Mouse (Mus musculus) lung, postnatal 25 days (tissue): ENCODE data around the gene Sema5a.

Source experiments
- DNase-seq: peaks from one replicate; pipeline ENCODE4 v3.0.0; 2022; ENCODE audit warnings: low spot score

Gene Sema5a

GRCm38 (mm10) chr15:32545455-32545854 lies 300.8 kb downstream of the Sema5a start:
- DNase-seq: no peak

GRCm38 (mm10) chr15:32546746-32547145 lies 302.1 kb downstream of the Sema5a start:
- DNase-seq: no peak

- no peak for DNase-seq
These were observed 314.3 kb downstream of the Sema5a start for GRCm38 (mm10) chr15:32558925-32559324.

- no peak for DNase-seq
These were observed 318.0 kb downstream of the Sema5a start for GRCm38 (mm10) chr15:32562600-32562999.

- peak; percentile 12 for DNase-seq
These were observed 323.7 kb downstream of the Sema5a start for GRCm38 (mm10) chr15:32568181-32568857.

- DNase-seq: no peak
These were observed 324.3 kb downstream of the Sema5a start for GRCm38 (mm10) chr15:32568858-32569387.

- DNase-seq: no peak
These were observed 329.7 kb downstream of the Sema5a start for GRCm38 (mm10) chr15:32574327-32574726.

- DNase-seq: no peak
These were observed 330.6 kb downstream of the Sema5a start for GRCm38 (mm10) chr15:32575212-32575611.

GRCm38 (mm10) chr15:32579351-32579750 lies 334.7 kb downstream of the Sema5a start:
- DNase-seq: no peak

GRCm38 (mm10) chr15:32590641-32591040 lies 346.0 kb downstream of the Sema5a start:
- no peak for DNase-seq

GRCm38 (mm10) chr15:32593746-32594145 lies 349.1 kb downstream of the Sema5a start:
- no peak for DNase-seq

GRCm38 (mm10) chr15:32596574-32596973 lies 352.0 kb downstream of the Sema5a start:
- no peak for DNase-seq

- DNase-seq: no peak
These were observed 352.6 kb downstream of the Sema5a start for GRCm38 (mm10) chr15:32597189-32597588.

GRCm38 (mm10) chr15:32607236-32607635 lies 362.6 kb downstream of the Sema5a start:
- no peak for DNase-seq

- DNase-seq: peak; percentile 5
These were observed 366.2 kb downstream of the Sema5a start for GRCm38 (mm10) chr15:32610776-32611175.

- DNase-seq: no peak
These were observed 366.6 kb downstream of the Sema5a start for GRCm38 (mm10) chr15:32611201-32611600.

GRCm38 (mm10) chr15:32613718-32614117 lies 369.1 kb downstream of the Sema5a start:
- DNase-seq: no peak

GRCm38 (mm10) chr15:32615773-32616172 lies 371.2 kb downstream of the Sema5a start:
- DNase-seq: no peak

GRCm38 (mm10) chr15:32619199-32619598 lies 374.6 kb downstream of the Sema5a start:
- DNase-seq: no peak

GRCm38 (mm10) chr15:32623037-32623739 lies 378.6 kb downstream of the Sema5a start:
- DNase-seq: no peak

- DNase-seq: no peak
These were observed 379.5 kb downstream of the Sema5a start for GRCm38 (mm10) chr15:32624106-32624505.

GRCm38 (mm10) chr15:32626031-32626430 lies 381.4 kb downstream of the Sema5a start:
- no peak for DNase-seq

- DNase-seq: no peak
These were observed 389.1 kb downstream of the Sema5a start for GRCm38 (mm10) chr15:32633713-32634112.
